Mouse (Mus musculus): ENCODE data around the gene Prkcg.

DNA sequence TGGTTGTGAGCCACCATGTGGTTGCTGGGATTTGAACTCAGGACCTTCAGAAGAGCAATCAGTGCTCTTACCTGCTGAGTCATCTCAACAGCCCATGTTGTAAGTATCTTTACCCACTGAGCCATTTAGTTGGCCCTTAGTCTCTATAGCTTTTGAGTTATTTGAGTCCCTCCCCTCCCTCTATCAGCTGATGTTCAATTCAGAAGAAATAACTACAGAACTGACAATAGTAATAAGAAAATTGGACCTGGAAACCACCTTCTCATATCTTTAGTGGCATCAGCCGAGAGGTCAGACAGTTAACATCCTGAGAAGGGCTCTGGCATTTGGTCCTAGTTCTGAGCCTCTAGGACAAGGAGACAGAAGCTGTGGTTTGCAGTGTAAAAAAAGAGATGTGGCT, 5.8 kb downstream of the Prkcg start:
- TF ChIP-seq CTCF (IDR thresholded peaks at IDR 0.05; ENCODE audit: control insufficient read depth, insufficient read depth, insufficient replicate concordance, low read depth, low read length) (no peak), POLR2A (IDR thresholded peaks at IDR 0.05; ENCODE audit: control insufficient read depth, low read depth, low read length) (no peak)

All from testis, adult 2 months (tissue).